Mouse (Mus musculus): ENCODE results near the gene Prss43. TPM values are rescaled to one million over a fixed set of nuclear protein-coding genes. Genes with fewer than 3 reads are reported as not detected.

Prss43 gene
- not detected for polyA plus RNA-seq (2012; fragmentation: generic; extraction: Trizol)
- long read RNA-seq, experiment 1, result 0 reads
- long read RNA-seq, experiment 2, result 0 reads

- Histone ChIP-seq H3K36me3 (ENCODE audit: control insufficient read depth, insufficient read depth) (no peaks in the 10 kb centered on the region), H3K4me3 (ENCODE audit: insufficient read depth, poor library complexity, severe bottlenecking) (no peak within 1 kb of the TSS), H3K79me3 (ENCODE audit: low read depth) (no peaks in the 10 kb centered on the region), H3K27me3 (ENCODE audit: control insufficient read depth, insufficient read depth, insufficient read length) (peaks cover 51% of the 10 kb centered on the region), H3K79me2 (ENCODE audit: control insufficient read depth, insufficient read depth) (no peaks in the 10 kb centered on the region), H3ac (ENCODE audit: control insufficient read depth, insufficient read length, low read depth) (no peak within 1 kb of the TSS)
- TF ChIP-seq MYOG (IDR thresholded peaks at IDR 0.05; ENCODE audit: control insufficient read depth, extremely low read depth, insufficient read length) (no peak), USF1 (IDR thresholded peaks at IDR 0.05; ENCODE audit: low read depth) (no peak), FOSL1 (IDR thresholded peaks at IDR 0.05; ENCODE audit: insufficient read depth, low read length, poor library complexity, severe bottlenecking) (no peak), MYOD1 (IDR thresholded peaks at IDR 0.05; ENCODE audit: control insufficient read depth, insufficient read length, low read depth) (no peak), MAX (IDR thresholded peaks at IDR 0.05) (no peak), CEBPB (IDR thresholded peaks at IDR 0.05; ENCODE audit: low read depth) (no peak)
These were observed at the start of gene Prss43 for GRCm38 (mm10) chr9:110826390-110826789. Gene Prss43 (plus strand): TSS chr9:110826690.

GRCm38 (mm10) chr9:110778100-110778499 is 48.4 kb upstream of the Prss43 start:
- Histone ChIP-seq H3K79me2 (ENCODE audit: control insufficient read depth, insufficient read depth) (no peaks in the 10 kb centered on the region), H3K4me3 (ENCODE audit: insufficient read depth, poor library complexity, severe bottlenecking) (no peak overlapping the region), H3K27me3 (ENCODE audit: control insufficient read depth, insufficient read depth, insufficient read length) (peaks cover 25% of the 10 kb centered on the region), H3K79me3 (ENCODE audit: low read depth) (no peaks in the 10 kb centered on the region), H3ac (ENCODE audit: control insufficient read depth, insufficient read length, low read depth) (no peak overlapping the region), H3K36me3 (ENCODE audit: control insufficient read depth, insufficient read depth) (no peaks in the 10 kb centered on the region)
- no peak for TF ChIP-seq USF1 (IDR thresholded peaks at IDR 0.05; ENCODE audit: low read depth)
- no peak for TF ChIP-seq MAX (IDR thresholded peaks at IDR 0.05)
- TF ChIP-seq MYOD1 (IDR thresholded peaks at IDR 0.05; ENCODE audit: control insufficient read depth, insufficient read length, low read depth), result no peak
- TF ChIP-seq CTCF (IDR thresholded peaks at IDR 0.05; ENCODE audit: control insufficient read depth, insufficient read depth, insufficient read length), result no peak
- TF ChIP-seq MYOG (IDR thresholded peaks at IDR 0.05; ENCODE audit: control insufficient read depth, extremely low read depth, insufficient read length), result no peak
- no peak for TF ChIP-seq FOSL1 (IDR thresholded peaks at IDR 0.05; ENCODE audit: insufficient read depth, low read length, poor library complexity, severe bottlenecking)
- TF ChIP-seq CEBPB (IDR thresholded peaks at IDR 0.05; ENCODE audit: low read depth), result no peak

GRCm38 (mm10) chr9:110778559-110778958 is 47.9 kb upstream of the Prss43 start:
- Histone ChIP-seq H3ac (ENCODE audit: control insufficient read depth, insufficient read length, low read depth) (no peak overlapping the region), H3K27me3 (ENCODE audit: control insufficient read depth, insufficient read depth, insufficient read length) (peaks cover 22% of the 10 kb centered on the region), H3K79me2 (ENCODE audit: control insufficient read depth, insufficient read depth) (no peaks in the 10 kb centered on the region), H3K4me3 (ENCODE audit: insufficient read depth, poor library complexity, severe bottlenecking) (no peak overlapping the region), H3K79me3 (ENCODE audit: low read depth) (no peaks in the 10 kb centered on the region), H3K36me3 (ENCODE audit: control insufficient read depth, insufficient read depth) (no peaks in the 10 kb centered on the region)
- TF ChIP-seq MYOG (IDR thresholded peaks at IDR 0.05; ENCODE audit: control insufficient read depth, extremely low read depth, insufficient read length) (no peak), MYOD1 (IDR thresholded peaks at IDR 0.05; ENCODE audit: control insufficient read depth, insufficient read length, low read depth) (no peak), CTCF (IDR thresholded peaks at IDR 0.05; ENCODE audit: control insufficient read depth, insufficient read depth, insufficient read length) (no peak), USF1 (IDR thresholded peaks at IDR 0.05; ENCODE audit: low read depth) (no peak), CEBPB (IDR thresholded peaks at IDR 0.05; ENCODE audit: low read depth) (no peak), MAX (IDR thresholded peaks at IDR 0.05) (no peak), FOSL1 (IDR thresholded peaks at IDR 0.05; ENCODE audit: insufficient read depth, low read length, poor library complexity, severe bottlenecking) (no peak)

GRCm38 (mm10) chr9:110779242-110779913 is 47.1 kb upstream of the Prss43 start:
- Histone ChIP-seq H3K36me3 (ENCODE audit: control insufficient read depth, insufficient read depth) (no peaks in the 10 kb centered on the region), H3K79me3 (ENCODE audit: low read depth) (no peaks in the 10 kb centered on the region), H3ac (ENCODE audit: control insufficient read depth, insufficient read length, low read depth) (no peak overlapping the region), H3K79me2 (ENCODE audit: control insufficient read depth, insufficient read depth) (no peaks in the 10 kb centered on the region), H3K27me3 (ENCODE audit: control insufficient read depth, insufficient read depth, insufficient read length) (peaks cover 20% of the 10 kb centered on the region), H3K4me3 (ENCODE audit: insufficient read depth, poor library complexity, severe bottlenecking) (no peak overlapping the region)
- TF ChIP-seq CTCF (IDR thresholded peaks at IDR 0.05; ENCODE audit: control insufficient read depth, insufficient read depth, insufficient read length), result no peak
- no peak for TF ChIP-seq CEBPB (IDR thresholded peaks at IDR 0.05; ENCODE audit: low read depth)
- no peak for TF ChIP-seq MYOG (IDR thresholded peaks at IDR 0.05; ENCODE audit: control insufficient read depth, extremely low read depth, insufficient read length)
- TF ChIP-seq MAX (IDR thresholded peaks at IDR 0.05), result no peak
- no peak for TF ChIP-seq USF1 (IDR thresholded peaks at IDR 0.05; ENCODE audit: low read depth)
- TF ChIP-seq FOSL1 (IDR thresholded peaks at IDR 0.05; ENCODE audit: insufficient read depth, low read length, poor library complexity, severe bottlenecking), result no peak
- no peak for TF ChIP-seq MYOD1 (IDR thresholded peaks at IDR 0.05; ENCODE audit: control insufficient read depth, insufficient read length, low read depth)

GRCm38 (mm10) chr9:110781256-110781721 is 45.2 kb upstream of the Prss43 start:
- H3K79me2 ChIP-seq (ENCODE audit: control insufficient read depth, insufficient read depth), result no peaks in the 10 kb centered on the region
- TF ChIP-seq MYOG (IDR thresholded peaks at IDR 0.05; ENCODE audit: control insufficient read depth, extremely low read depth, insufficient read length) (no peak), CTCF (IDR thresholded peaks at IDR 0.05; ENCODE audit: control insufficient read depth, insufficient read depth, insufficient read length) (peak; percentile 96)
- no peaks in the 10 kb centered on the region for H3K79me3 ChIP-seq (ENCODE audit: low read depth)
- no peaks in the 10 kb centered on the region for H3K36me3 ChIP-seq (ENCODE audit: control insufficient read depth, insufficient read depth)
- peak overlapping the region; percentile 72 for H3ac ChIP-seq (ENCODE audit: control insufficient read depth, insufficient read length, low read depth)
- peaks cover 6% of the 10 kb centered on the region for H3K27me3 ChIP-seq (ENCODE audit: control insufficient read depth, insufficient read depth, insufficient read length)
- H3K4me3 ChIP-seq (ENCODE audit: insufficient read depth, poor library complexity, severe bottlenecking), result peak overlapping the region; percentile 21

Data from C2C12 (cell line).